Mouse (Mus musculus): ENCODE results near the gene Mast4.

GRCm38 (mm10) chr13:102691408-102692150 is 642.7 kb downstream of the Mast4 start:
- TF ChIP-seq CTCF (IDR thresholded peaks at IDR 0.05; ENCODE audit: low read depth, low read length) (no peak), POLR2A (IDR thresholded peaks at IDR 0.05; ENCODE audit: extremely low read depth, insufficient read depth, low read length) (no peak)
